Mouse (Mus musculus) small intestine, adult 2 months (tissue): Measurements from ENCODE around the gene Rps18.

Experiments used
- CTCF ChIP-seq: fragments of 200-500 bp; IDR thresholded peaks from 2 replicates; pipeline ENCODE4 v1.5.1; 2012; ENCODE audit warnings: low read depth, mild to moderate bottlenecking, control low read depth, inconsistent platforms, low read length, moderate library complexity, mixed read lengths; ENCODE audit not compliant: insufficient replicate concordance, insufficient read length; ENCODE audit errors: extremely low read depth
- POLR2A ChIP-seq: fragments of 200-500 bp; IDR thresholded peaks from 2 replicates; pipeline ENCODE4 v1.6.1; 2012; ENCODE audit warnings: low read depth, mild to moderate bottlenecking, control low read depth, inconsistent platforms, low read length, moderate library complexity

- TF ChIP-seq CTCF = no peak
- no peak for TF ChIP-seq POLR2A
Measured at GRCm38 (mm10) chr17:33954646-33955554, 901 bp downstream of the Rps18 start.
